Mouse (Mus musculus) common myeloid progenitor, adult 5-6 weeks (primary cell): ENCODE measurements around the gene Cnot8. TPM values are rescaled to one million over a fixed set of nuclear protein-coding genes. Genes with fewer than 3 reads are reported as not detected.

Experiments
- ATAC-seq: replicated peaks from 2 replicates; pipeline ENCODE4 v1.8.0; 2016; ENCODE audit warnings: low read depth, mild to moderate bottlenecking, moderate TSS enrichment, inconsistent platforms; ENCODE audit not compliant: poor library complexity, severe bottlenecking
- total RNA-seq: library from RNA; stranded (forward); fragments of 200-1000, 187-1606 nt; gene quantifications from 2 replicates; pipeline ENCODE4 v1.2.3, GENCODE M21; 2017

The Cnot8 gene
- total RNA-seq, 1 experiment from 2014 or later: 110 TPM

DNA sequence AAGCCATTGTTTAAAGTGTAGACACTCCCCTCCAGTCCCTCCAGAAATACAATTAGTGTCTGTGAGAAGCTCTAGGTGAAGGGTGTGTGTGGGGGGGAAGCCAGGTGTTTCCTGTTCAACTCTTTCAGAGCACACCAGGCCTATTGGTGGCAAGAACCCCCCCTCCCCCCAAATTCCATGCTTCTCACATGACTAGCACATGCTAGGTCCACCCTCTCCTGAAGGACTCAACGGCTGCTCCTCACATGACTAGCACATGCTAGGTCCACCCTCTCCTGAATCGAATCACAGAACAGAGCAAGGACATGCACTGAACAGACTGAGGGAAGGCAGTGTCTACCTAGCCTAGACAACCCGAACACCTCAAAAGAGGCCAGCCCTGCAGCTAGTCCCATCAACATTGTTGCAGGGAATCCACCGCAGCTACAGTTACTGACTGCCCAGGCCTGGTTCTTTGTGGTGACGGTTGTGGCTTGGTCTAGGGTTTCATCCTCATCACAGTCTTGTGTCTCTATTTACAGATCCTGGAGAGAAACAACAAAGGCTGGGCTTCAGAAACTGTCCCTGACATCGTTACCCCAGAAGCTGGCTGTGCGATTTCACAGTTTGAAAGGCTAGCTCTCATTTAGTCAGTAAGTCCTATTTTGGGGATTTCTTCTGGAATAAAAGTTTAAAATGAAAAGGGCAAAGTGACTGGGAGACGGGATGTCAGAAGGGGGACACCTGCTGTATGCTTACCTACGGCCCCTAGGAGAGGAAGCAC, 1.2 kb upstream of the Cnot8 start:
- no peak for ATAC-seq

DNA sequence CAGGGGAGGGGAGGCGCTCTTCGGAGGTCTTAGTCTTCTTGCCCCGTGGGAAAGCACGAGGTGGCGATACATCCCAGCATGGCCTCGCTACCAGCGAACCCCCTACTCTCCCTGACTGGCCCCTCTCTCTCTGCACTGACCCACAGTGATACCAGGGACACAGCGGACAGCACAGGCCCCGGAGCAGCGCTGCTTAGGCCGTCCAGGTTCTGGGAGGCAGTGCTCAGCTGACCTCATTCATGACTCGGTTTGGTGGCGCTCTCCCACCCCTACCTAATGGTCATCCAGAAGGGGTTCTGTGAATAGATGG, 654 bp upstream of the Cnot8 start:
- no peak for ATAC-seq

DNA sequence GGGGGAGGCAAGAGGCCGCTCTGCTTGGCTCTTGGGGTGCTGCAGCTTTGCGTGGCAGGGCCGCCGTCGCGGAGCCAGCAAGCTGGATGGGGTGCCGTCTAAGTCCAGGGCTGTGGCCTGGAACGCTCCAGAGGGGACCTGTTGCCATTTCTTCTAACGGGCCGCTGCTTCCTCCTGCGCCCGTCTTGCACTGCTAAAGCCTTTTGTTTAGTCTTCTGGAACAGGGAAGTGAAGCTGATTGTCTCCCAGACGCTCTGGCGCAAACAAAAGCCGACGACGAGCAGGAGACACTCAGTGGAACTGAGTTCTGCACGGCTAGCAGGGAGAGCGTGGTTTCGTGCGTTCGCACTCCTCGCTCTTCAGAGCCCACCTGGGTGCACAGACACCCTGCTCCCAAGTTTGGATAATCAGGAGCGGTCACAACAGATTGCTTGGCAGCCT, 418 bp downstream of the Cnot8 start:
- ATAC-seq: peak; percentile 47

DNA sequence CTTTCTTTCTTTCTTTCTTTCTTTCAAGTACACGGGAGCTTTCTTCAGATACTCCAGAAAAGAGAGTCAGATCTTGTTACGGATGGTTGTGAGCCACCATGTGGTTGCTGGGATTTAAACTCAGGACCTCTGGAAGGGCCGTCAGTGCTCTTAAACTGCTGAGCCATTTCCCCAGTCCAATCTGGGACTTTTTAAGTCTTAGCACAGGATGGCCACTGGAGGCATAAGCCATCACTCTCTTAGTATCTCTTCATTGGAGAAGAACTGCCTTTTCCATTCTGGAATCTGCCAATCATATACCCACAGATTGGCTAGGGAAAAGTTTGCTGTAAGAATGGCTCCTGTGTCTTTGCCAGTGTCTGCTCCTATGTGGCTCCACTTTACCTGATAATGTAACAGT, 3.1 kb downstream of the Cnot8 start:
- no peak for ATAC-seq

DNA sequence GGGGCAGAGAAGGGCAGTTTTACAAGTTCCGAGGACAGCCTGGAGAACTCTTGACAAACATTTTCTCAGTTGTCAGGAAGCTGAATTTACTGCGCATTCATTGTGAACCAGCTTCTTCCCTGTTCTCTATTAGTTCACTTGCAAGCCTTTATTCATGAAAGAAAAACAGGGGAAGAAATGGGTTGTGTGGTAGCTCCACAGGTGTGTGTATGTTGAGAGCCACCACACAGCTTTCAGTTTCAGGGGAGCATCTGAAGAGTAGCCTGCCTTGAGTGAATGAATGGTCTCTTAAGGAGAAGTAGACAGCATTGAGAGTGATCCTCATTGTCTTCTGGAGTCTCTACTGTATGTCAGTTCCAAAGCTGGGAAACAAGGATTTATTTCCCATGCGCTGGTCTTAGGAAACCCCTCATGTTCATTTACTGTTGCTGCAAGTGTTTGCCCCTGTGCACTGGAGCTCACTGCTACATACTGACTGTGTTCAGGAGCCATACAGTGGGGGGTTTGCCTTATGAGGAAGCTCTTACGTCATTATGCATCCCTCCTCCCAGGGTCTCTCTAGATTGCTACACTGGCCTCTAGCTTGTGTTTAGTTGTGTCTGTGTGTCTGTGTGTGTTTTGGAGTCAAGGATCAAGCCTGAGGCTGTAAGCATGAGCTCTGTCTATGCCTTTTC, 3.8 kb downstream of the Cnot8 start:
- no peak for ATAC-seq

DNA sequence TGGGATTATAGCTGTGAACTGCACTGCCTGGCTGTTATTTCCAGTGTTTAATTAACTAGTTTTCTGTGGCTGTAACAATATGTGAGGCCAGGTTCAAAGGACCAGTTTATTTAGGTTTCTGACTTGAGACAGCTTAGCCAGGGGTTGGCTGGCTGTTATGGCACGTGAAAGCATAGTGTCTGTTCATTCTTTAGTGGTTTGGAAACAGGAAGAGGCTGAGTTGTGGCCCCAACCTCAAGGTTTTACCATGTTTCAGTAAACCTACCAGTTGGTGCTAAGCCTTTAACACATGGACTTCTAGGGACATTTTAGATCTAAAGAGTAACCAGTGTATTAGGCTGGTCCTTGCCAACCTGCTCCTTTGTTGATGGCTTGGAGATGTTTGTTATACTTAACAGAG, 12.6 kb downstream of the Cnot8 start:
- ATAC-seq: peak; percentile 83

DNA sequence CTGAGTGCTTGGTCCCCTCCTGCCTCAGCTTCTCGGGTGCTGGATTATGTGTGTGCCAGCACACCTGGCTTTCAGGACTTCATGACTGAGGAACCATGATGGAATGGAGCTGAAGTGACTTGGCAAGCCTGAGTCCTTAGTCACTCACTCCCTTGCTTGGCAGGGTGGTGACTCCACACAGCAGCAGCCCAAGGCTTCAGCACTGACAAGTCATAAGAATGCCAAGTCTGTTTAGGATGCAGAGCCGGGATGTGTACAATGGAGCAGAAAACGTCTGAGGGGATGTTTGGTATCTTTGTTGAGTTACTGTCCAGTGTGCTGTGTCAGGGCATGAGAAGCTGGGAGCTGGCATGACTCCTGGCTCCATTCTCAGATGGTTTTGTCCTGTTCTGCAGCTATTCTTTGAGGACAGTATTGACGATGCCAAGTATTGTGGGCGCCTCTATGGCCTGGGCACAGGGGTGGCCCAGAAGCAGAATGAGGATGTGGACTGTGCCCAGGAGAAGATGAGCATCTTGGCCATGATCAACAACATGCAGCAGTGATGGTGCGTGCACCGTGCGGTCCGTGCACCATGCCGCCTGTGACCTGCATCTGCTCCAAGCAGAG, 13.2 kb downstream of the Cnot8 start:
- no peak for ATAC-seq

DNA sequence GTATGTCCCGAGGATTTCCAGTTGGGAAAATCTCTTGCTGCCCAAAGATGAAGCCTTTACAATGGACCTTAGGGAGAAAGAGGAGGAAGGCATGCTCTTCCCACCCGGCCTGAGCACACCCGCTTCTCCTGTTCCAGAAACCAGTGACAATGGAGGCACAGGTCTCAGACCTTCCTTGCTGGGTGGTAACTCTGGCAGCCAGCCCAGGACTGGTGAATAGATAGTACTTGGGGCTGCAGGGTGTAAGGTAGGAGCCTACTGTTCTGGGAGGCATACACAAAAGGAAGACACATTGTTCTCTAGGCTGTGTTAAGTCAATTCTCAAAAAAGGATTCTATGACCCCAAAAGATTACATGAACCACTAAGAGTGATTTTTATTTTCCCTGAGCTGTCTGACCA, 16.7 kb downstream of the Cnot8 start:
- ATAC-seq: no peak

DNA sequence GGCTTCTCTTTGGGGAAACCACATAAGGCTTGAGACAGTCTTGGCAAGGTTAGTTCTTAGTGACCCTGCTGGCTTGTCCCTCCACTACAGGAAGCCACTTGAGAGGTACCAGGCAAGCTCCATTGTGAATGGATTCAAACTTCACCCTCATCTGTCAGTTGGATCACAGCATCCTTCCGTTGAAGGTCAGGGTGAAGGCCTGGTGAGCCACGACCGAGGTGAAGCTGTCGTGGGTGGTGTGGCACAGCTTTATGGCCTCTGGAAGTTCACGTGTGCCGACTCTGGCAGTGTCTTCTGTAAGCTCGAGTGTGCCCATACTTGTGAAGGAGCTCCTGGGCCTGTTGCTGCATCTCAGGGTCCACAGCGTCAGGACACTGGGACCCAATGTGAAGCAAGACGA, 17.4 kb downstream of the Cnot8 start:
- no peak for ATAC-seq

DNA sequence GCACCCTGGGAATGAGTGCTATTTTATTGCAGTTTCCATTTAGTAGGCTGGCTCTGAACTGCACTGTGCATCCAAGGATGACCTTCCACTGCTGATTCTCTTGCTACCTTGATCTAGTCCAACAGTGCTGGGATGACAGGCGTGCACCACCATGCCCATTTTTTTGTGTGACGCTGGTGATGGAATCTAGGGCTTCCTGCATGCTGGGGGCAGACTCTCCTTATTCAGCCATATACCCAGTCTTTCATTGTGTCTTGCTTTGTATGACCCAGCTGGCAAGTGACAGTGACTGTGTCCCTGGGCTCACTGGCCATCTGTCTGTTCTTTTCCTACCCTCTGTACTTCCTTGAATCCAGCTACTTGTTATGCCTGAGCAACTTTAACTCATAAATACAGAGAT, 19.8 kb downstream of the Cnot8 start:
- no peak for ATAC-seq

DNA sequence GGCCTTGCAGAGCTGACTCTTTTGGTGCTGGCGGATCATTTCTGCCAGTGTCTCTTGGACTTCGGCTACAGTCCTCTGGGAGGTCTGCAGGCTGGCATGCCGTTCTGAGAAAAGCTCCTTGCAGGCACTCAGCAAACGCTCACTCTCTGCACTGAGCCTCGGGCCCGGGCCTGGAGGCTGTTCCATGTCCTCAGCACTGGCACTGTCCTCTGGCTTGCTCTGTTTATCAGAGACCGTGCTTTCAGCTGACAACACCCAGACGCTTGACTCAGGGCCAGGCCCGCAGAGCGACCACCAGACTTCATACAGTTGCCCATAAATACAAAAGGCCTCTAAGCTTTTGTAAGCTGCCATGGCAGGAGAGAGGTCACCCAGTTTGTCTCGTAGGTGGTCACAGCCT, 21.1 kb downstream of the Cnot8 start:
- no peak for ATAC-seq

DNA sequence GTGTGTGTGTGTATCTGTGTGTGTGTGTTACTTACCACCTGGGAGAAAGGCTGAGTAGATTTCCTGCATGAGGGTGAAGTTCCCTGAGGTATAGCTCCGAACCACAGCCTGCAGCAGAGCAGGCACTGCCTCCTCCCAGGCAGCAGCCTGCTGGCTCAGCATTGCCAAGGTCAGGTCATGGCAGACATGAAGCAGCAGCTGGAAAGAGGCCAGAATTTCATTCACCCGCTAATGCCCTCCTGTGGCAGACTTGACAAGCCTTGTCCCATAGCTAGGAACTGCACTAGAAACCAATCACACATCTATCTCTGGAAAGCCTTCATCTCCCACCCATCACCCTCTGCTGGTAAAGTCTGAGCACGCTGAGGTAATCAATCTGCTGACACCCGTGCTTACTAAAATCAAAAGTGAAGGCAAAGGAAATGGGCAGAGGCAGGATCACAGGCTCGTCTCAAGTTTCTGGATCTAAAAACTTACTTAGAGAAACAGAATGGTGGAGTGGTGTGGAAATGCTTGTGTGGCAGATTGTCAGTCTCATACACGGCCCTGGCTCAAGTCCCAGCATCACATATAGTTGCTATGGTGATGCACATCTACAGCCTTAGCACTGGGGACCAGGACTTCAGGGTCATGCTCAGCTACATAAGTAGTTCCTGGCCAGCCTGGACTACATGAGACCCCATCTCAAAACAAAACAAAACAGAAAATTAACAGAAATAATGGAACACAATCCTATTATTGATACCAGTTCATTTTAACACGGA, 22.6 kb downstream of the Cnot8 start:
- ATAC-seq: peak; percentile 25; the same call in 1 of the 2 replicates

DNA sequence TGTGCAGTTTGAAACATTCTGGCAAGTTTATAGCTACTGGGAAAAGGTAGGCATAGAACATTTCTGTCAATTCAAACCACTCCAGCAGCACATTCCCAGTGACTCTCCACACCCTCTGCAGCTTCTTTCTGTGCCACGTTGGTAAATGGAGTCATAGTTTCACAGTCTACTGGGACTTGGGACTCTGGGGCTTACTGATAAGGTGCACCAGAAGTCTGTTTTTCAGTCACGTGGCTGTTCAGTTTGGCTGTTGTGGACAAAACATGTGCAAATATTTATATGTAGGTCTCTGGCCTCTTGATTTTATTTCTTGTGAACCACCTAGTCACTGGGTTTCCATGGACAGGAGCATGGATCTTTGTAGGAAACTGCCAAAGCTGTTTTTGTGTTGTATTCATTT, 23.6 kb downstream of the Cnot8 start:
- no peak for ATAC-seq

DNA sequence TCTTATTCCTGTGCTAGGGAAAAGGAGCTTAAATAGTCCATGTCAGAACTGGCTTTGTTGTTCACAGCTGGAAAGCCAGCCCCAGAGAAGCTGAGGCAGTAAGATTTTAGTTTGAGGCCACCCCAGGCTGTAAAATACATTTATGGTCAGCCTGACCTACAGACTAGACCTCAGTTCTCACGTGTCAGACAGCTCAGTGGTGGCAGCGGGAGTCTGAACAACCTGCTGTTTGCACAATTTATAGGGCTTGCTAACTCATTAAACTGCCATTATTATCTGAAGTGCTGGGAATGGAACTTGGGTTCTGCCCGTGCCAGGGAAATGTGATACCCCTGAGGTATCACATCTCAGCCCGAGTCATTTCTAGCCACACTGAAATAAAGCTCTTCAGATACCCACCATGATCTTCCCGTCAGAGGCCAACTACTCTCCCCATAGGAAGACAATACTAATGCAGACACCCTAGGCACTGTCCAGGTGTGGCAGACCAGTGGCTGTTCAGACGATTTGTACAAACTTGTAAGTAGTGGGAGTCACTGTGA, 25.4 kb downstream of the Cnot8 start:
- ATAC-seq: no peak

DNA sequence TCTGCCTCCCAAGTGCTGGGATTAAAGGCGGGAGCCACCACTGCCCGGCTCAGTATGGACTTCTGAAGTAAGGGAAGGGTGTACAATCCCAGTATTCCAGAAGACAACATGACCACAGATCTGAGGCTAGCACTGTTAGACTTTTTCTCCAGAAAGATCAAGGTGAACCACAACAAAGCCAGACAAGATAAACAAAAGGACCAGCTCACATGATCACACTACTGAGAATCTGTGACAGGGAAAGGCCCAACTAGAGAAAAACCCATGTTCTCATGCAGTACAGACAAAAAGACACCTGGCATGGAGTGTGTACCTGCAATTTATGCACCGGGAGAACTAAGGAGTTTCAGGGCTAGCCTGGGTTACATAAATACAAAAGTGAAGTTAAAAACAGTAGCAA, 28.1 kb downstream of the Cnot8 start:
- ATAC-seq: no peak

DNA sequence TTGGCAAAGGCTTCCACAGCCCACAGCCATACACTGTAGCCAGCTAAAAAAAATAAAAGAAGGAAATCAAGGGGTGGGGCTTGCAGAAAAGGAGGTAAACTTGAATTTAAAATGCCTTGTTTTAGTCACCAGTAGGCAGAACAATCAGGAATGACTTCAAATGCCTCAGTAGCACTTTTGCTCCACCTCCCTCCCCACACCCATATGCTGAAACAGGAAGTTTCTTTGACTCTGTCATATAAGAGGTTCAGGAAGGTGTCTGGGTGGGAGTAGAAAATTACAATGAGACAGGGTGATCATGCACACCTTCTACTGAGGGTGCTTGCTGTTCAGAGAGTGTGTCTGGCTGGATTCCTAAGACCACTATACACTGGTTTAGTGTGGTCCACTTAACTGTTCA, 30.9 kb downstream of the Cnot8 start:
- ATAC-seq: no peak

DNA sequence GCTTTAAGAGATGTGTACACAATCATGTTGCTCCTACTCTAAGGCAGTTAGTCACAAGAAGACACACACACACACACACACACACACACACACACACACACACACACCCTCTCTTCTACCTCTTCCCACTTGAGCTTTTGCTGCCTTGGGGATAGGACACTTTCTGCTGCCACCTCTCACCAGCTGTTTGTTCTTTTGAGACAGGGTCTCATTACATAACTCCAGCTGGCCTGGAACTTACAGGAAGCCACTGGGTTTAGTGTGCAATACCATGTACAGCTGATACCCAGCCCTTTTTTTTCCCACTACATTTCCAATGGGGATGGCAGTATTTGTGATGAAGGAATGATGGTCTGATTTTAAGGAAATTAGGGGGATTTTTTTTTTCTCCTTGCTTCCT, 31.3 kb downstream of the Cnot8 start:
- ATAC-seq: no peak

DNA sequence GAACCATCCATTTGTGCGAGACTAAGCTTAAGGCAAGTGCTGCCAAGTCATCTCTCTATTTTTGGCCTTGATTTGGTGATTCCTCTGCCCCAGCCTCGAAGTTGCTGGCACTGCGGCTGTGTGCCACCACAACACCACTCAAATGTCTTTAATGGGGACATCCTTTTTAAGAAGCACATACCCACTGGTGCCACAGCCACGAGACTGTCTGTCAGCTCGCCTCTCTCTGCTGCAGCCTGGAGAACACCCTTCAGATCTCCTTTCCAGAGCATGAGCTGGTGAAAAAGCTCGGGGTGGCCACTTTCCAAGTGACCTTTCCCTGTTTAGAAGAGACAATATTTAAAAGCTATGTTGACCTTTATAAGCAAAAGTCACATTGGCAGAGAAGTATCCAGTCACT, 32.7 kb downstream of the Cnot8 start:
- ATAC-seq: no peak

DNA sequence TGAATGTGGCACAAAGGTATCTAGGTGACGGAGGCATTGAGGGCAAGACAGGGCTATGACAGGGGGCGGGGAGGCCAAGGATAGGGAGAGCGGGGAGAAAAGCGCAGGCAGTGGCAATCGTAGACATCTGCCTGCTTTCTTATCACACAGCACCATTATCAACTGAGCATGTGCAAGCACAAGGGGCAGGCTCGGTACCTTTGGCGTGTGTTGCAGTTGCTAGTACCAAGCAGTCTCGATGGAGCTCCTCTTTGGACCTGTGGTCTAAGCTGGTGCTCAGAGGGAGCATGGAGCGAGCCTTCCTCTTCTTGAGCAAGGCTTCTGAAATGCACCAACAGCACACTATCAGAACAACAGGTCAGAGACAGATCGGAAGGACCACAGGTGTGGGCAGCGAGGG, 34.9 kb downstream of the Cnot8 start:
- no peak for ATAC-seq

DNA sequence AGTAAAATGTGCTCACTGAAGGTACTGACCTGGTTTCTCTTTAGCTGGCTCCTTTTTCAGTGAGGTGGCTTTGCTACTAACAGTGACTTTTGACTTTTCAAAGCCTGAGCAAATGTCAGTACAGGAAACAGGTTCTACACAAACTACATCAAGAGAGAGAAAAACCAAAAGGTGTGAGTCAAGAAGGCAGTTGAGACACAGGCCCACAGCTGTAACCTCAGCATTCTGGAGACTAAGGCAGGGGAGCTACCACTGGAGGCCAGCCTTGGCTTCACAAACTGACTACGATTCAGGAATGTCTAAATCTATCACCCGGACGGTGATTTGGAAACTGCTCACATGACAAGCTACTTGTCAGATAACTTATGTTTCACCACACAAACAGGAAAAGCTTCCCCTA, 35.5 kb downstream of the Cnot8 start:
- ATAC-seq: no peak
